Mouse (Mus musculus) bone marrow macrophage, adult 2 months (primary cell): Measurements from ENCODE around the gene Ctss. TPM values are rescaled to one million over a fixed set of nuclear protein-coding genes. Genes with fewer than 3 reads are reported as not detected.

ENCODE experiments used
- H3K27ac ChIP-seq: 2 replicates; pipeline ENCODE4 v1.5.1; 2012; ENCODE audit warnings: low read depth, low read length; ENCODE audit not compliant: insufficient read depth
- H3K4me1 ChIP-seq: 2 replicates; pipeline ENCODE4 v1.6.1; 2012; ENCODE audit warnings: low read length; ENCODE audit not compliant: control insufficient read depth, insufficient read depth
- H3K4me3 ChIP-seq: 2 replicates; pipeline ENCODE4 v1.5.1; 2012; ENCODE audit warnings: mild to moderate bottlenecking, low read length, moderate library complexity; ENCODE audit not compliant: insufficient read depth
- CTCF ChIP-seq: IDR thresholded peaks from 2 replicates; pipeline ENCODE4 v1.5.1; 2012; ENCODE audit warnings: low read depth, mild to moderate bottlenecking, low read length, moderate library complexity
- POLR2A ChIP-seq: IDR thresholded peaks from 2 replicates; pipeline ENCODE4 v1.6.1; 2012; ENCODE audit warnings: mild to moderate bottlenecking, low read depth, low read length, borderline replicate concordance
- polyA plus RNA-seq: library from polyadenylated mRNA; stranded (reverse); fragments of >200 nt; gene quantifications from 2 replicates; pipeline ENCODE4 v1.2.4, GENCODE M21; 2012; ENCODE audit not compliant: missing spikeins, insufficient read depth, insufficient read length

Gene Ctss
- polyA plus RNA-seq: 5,285 and 5,524 TPM in 2 replicates

DNA sequence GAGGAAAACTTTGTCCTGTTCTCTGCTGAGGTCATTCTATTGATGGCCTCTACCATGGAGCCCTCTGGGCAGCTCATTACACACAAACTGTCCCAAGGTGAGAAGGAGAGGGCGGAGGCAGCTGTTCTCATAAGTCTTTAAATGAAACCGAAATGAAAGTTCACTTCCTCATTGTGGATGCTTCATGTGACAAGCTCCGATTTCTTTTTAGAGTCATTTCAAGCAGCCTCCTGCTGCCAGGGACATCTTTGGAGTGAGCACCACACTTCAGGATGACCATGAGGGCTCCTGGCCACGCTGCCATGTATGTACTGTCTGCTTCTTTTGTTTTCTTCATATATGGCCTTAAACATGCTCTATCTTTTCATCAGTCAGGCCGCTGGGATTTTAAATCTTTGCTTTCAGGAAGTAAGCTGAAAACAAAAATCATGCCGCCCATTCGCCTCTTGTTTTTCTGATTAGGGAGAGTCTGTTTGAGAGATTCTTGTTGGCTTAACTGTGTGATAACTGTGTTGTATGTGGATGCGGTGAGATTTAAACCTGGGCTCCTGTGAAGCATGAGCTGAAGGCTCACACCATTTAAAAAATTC is at the start of gene Ctss:
Gene Ctss (plus strand): TSS at position 165 of the 590 bp plus-strand sequence.
- no peak for TF ChIP-seq CTCF
- peak; percentile 43; the same call in 1 of the 2 replicates for TF ChIP-seq POLR2A
- H3K4me3 ChIP-seq: peak within 1 kb of the TSS; percentile 92
- H3K27ac ChIP-seq: peak within 1 kb of the TSS; percentile 98
- H3K4me1 ChIP-seq: peaks cover 49% of the 10 kb centered on the region

DNA sequence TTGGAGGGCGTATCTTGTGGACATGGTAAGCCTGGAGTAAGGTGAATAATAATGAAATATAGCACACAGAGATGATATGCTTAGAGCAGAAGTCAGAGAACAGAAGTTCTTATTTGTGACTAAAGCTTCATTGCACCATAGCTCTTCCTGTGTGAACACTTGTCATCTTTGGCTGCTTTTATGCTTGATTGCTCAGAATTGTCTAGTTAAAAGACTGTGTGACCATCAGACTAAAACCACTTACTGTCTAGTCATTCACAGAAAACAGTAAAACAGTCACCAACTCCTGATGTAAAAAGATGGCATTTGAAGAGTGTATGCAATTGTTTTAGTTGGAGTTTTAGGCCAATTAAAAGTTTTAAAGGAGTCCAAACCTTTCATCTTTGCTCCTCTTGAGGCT is 47.6 kb upstream of the Ctss start:
- Histone ChIP-seq H3K4me3 (no peak overlapping the region), H3K4me1 (peaks cover 14% of the 10 kb centered on the region)

DNA sequence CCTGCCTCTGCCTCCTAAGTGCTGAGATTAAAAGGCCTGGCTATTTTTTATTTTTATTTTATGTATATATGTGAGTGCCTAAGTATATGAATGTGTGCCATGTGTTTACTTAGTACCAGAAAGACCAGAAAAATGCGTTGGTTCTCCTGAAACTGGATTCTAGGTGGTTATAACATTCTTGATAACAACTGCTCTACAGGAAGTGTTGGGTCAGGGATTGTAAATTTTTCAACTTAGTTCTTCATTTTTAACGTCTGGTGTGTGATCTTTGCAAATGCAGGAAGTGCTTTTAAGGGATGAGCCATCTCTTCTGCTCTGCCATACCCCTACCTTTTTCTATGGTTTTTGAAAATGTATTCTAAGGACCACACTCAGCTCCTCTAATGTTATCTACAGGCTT is 40.2 kb upstream of the Ctss start:
- H3K27ac ChIP-seq: no peak overlapping the region
- no peak for TF ChIP-seq CTCF
- TF ChIP-seq POLR2A: no peak
- H3K4me3 ChIP-seq: no peak overlapping the region
- H3K4me1 ChIP-seq: peaks cover 8% of the 10 kb centered on the region

More for the DNA sequence above, 47.6 kb upstream of the Ctss start:
- TF ChIP-seq POLR2A: no peak
- no peak for TF ChIP-seq CTCF
- H3K27ac ChIP-seq: peak overlapping the region; percentile 39

DNA sequence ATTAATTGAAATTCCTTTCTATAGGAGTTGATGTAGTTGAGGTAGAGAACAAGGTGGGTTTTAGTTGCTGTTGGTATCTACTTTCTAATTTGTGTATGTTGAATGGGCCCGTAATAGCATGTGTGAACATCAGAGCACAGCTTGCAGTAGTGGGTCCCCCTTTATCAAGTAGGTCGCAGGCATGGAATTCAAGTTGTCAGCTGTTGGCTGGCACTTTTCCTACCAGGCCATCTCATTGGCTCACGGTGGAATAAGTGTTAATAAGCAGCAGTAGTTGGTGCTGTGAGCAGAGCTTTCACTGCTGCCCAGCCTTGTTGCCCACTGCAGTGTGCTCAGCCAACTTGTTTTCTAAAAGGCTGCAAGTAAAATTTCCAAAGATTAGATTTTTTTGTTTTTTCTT is 37.9 kb upstream of the Ctss start:
- TF ChIP-seq POLR2A: no peak
- no peak for TF ChIP-seq CTCF
- H3K4me3 ChIP-seq: no peak overlapping the region
- no peak overlapping the region for H3K27ac ChIP-seq
- H3K4me1 ChIP-seq: peaks cover 8% of the 10 kb centered on the region

DNA sequence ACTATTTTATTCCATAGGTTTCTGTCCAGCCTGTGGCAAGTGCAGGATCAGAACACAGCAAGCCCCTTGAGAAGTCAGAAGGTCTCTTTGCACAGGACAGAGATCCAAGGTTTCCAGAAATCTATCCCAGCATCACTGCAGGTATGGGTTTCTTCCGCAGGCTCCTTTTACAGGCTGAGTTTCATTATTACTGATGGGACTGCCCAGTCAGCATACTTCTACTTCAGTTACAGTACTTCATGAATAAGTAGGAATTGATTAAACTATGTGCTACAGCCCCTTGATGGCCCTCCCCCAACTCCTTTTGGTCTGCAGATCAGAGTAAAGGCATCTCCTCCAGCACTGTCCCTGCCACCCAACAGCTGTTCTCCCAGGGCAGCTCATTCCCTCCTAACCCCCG is 36.3 kb upstream of the Ctss start:
- H3K27ac ChIP-seq: no peak overlapping the region
- H3K4me1 ChIP-seq: peaks cover 15% of the 10 kb centered on the region
- TF ChIP-seq POLR2A (no peak), CTCF (no peak)
- no peak overlapping the region for H3K4me3 ChIP-seq

DNA sequence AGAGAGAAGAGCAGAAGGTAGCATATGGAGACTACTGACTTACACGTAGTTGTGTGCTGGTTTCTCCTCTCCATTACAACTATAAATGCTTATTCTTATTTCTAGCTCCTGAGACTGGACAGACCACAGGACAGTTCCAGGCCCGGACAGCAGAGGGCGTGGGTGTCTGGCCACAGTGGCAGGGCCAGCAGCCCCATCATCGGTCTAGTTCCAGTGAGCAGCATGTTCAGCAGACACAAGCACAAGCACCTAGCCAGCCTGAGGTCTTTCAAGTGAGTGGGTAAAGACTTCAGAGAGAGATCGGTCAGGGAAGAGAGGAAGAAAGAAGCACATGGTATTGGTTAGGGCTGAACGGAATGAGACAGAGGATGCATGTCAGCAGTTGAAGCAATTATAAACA is 32.2 kb upstream of the Ctss start:
- no peak overlapping the region for H3K4me3 ChIP-seq
- H3K4me1 ChIP-seq: peaks cover 43% of the 10 kb centered on the region
- H3K27ac ChIP-seq: peak overlapping the region; percentile 20; the same call in 1 of the 2 replicates
- TF ChIP-seq CTCF (peak; percentile 75), POLR2A (no peak)

DNA sequence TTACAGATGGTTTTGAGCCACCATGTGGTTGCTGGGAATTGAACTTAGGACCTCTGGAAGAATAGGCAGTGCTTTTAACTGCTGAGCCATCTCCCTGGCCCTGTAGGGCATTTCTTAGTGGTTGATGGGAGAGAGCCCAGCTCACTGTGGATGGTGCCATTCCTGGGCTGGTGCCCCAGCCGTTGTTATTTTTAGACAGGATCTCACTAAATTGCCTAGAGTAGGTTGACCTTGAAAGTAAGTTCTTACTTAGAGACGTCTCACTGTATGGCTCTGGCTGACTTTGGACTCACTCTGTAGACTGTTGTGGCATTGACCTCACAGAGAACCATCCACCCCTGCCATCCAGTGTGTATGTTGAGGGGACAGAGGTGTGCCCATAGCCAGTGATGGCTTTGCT is 28.4 kb upstream of the Ctss start:
- Histone ChIP-seq H3K27ac (peak overlapping the region; percentile 89), H3K4me1 (peaks cover 71% of the 10 kb centered on the region), H3K4me3 (no peak overlapping the region)
- TF ChIP-seq CTCF (no peak), POLR2A (no peak)

DNA sequence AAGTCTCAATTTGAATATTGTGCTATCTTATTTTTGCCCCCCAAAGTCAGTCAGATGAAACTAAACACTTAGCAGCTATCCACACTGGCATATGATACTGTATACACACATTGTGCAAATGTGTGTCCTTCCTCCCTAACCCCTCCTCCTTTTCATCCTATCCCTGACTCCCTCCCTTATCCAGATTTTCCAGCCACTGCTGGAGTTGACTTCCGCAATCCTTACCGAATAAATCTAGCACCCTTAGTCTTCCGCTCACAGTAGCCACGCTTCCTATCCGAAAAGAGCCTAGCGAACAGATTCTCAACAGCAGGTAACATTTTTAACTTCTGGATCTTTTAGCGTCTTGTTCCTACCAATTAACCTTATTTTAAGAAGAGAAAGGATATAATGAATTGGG is 27.6 kb upstream of the Ctss start, which contains the start of gene Ctsk:
Gene Ctsk (plus strand): TSS at position 233 of the 400 bp plus-strand sequence.
- Histone ChIP-seq H3K4me1 (peaks cover 76% of the 10 kb centered on the region), H3K27ac (peak within 1 kb of the TSS; percentile 89), H3K4me3 (no peak within 1 kb of the TSS)
- TF ChIP-seq CTCF (no peak), POLR2A (no peak)

DNA sequence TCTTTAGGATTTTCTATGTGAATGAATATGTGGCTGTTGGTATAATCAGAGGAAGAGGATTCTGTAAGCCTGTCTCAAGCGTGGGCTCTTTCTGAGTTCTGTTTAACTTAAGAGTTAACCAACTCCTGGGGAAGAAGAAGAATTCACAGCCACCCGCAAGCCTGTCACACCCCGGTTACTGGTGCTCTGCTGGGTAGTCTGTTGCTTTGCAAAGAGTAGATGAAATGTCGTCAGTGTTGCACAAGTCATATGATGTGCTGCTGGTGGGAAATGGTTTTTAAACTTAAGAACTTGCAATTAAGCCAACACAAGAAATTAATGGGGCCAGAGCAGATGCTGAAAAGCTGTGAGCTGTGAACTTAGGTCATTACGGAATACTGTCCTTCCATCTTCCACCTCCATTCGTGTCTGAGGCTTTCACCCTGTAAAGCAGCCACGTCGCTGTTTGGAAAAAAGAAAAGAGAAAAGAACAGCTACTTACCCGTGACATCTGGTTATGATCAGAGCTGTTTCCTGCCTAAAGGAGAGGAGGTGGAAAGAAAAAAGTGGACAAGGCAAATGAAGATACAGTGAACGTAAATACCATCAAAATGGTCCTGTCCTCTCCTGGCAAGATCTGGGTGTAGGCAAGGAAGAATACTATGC is 27.0 kb upstream of the Ctss start:
- Histone ChIP-seq H3K4me3 (no peak overlapping the region), H3K27ac (peak overlapping the region; percentile 84), H3K4me1 (peaks cover 74% of the 10 kb centered on the region)
- TF ChIP-seq POLR2A: no peak
- no peak for TF ChIP-seq CTCF

DNA sequence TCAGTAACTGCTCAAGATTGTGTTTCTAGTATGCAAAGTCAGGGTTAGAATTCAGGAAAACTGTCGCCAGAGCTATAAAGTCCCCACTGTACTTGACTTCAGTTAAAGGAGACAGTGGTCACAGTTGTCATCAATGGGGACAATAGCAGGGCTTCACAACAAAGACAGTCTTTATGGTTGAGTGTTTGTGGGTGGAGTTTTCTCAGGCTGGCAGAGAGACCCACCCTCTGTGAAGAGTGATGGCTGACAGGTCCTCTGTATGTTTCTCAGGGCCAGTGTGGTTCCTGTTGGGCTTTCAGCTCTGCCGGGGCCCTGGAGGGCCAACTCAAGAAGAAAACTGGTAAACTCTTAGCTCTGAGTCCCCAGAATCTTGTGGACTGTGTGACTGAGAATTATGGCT is 24.3 kb upstream of the Ctss start:
- H3K4me3 ChIP-seq: no peak overlapping the region
- no peak overlapping the region for H3K27ac ChIP-seq
- peaks cover 63% of the 10 kb centered on the region for H3K4me1 ChIP-seq
- TF ChIP-seq POLR2A: no peak
- no peak for TF ChIP-seq CTCF

DNA sequence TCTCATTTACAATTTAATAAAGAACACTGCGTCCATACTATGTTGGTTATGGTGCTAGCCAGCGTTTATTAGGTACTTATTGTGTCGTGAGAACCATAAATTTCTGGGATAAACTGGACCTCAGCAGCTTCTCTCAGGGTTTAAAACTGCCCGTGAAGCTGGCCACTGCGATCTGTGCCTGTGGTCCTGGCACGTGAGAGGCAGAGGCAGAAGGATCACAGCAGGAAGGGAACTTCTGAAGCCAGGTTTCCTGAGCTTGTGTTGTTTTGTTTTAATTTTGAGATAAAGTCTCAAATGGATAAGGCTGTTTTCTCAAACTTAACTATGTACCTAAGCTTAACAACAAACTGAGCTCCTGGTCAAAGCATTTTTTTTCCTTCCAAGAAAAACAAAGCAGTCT is 17.2 kb upstream of the Ctss start:
- TF ChIP-seq POLR2A (no peak), CTCF (no peak)
- Histone ChIP-seq H3K4me3 (no peak overlapping the region), H3K4me1 (peaks cover 47% of the 10 kb centered on the region), H3K27ac (peak overlapping the region; percentile 53)
